Mouse (Mus musculus) midbrain, embryonic 11.5 days (tissue): ENCODE measurements at regions not wholly inside any gene's neighbourhood (a gene's known extent, or its start where the extent isn't known, plus 50 kb on each side); places are given as distances from the start of the nearest gene placed in this dataset.

Experiments used
- ATAC-seq: fragments of 200-750 bp; cut with Nextera tagmentation; 2 replicates; pipeline ENCODE4 v1.8.0; 2017; ENCODE audit warnings: moderate TSS enrichment, moderate library complexity; ENCODE audit not compliant: low FRiP score
- DNase-seq: peaks from one replicate; pipeline ENCODE4 v3.0.0; 2015; ENCODE audit warnings: low spot score; ENCODE audit errors: missing footprints
- H3K27ac ChIP-seq: fragments of 300-500 bp; sonication (generic); 2 replicates; pipeline ENCODE4 v1.5.1; 2014; ENCODE audit warnings: low read depth, low read length
- H3K27me3 ChIP-seq: fragments of 300-500 bp; sonication (generic); 2 replicates; pipeline ENCODE4 v1.6.1; 2014; ENCODE audit warnings: mild to moderate bottlenecking, low read length, moderate library complexity, mixed read lengths; ENCODE audit not compliant: control insufficient read depth, insufficient read depth
- H3K36me3 ChIP-seq: fragments of 300-500 bp; sonication (generic); 2 replicates; pipeline ENCODE4 v1.6.1; 2014; ENCODE audit warnings: mild to moderate bottlenecking, low read length, moderate library complexity, mixed read lengths; ENCODE audit not compliant: control insufficient read depth, insufficient read depth
- H3K4me1 ChIP-seq: fragments of 300-500 bp; sonication (generic); 2 replicates; pipeline ENCODE4 v1.6.1; 2014; ENCODE audit warnings: low read length; ENCODE audit not compliant: control insufficient read depth, insufficient read depth
- H3K4me2 ChIP-seq: fragments of 300-500 bp; sonication (generic); 2 replicates; pipeline ENCODE4 v1.6.1; 2014; ENCODE audit warnings: mild to moderate bottlenecking, moderate library complexity
- H3K4me3 ChIP-seq: fragments of 300-500 bp; sonication (generic); 2 replicates; pipeline ENCODE4 v1.5.1; 2014; ENCODE audit warnings: low read depth, low read length
- H3K9ac ChIP-seq: fragments of 300-500 bp; sonication (generic); 2 replicates; pipeline ENCODE4 v1.6.1; 2014; ENCODE audit warnings: low read length
- H3K9me3 ChIP-seq: fragments of 300-500 bp; sonication (generic); 2 replicates; pipeline ENCODE4 v1.6.1; 2016; ENCODE audit warnings: low read length; ENCODE audit not compliant: control insufficient read depth
- WGBS: fragments of 180-500 bp; shearing (Covaris S2); extraction: QIAGEN DNeasy Blood & Tissue Kit; methylation state at CpG from one replicate; pipeline ENCODE4 v1.1.7; 2014; 5-methylcytosine and 5-hydroxymethylcytosine counted together

DNA sequence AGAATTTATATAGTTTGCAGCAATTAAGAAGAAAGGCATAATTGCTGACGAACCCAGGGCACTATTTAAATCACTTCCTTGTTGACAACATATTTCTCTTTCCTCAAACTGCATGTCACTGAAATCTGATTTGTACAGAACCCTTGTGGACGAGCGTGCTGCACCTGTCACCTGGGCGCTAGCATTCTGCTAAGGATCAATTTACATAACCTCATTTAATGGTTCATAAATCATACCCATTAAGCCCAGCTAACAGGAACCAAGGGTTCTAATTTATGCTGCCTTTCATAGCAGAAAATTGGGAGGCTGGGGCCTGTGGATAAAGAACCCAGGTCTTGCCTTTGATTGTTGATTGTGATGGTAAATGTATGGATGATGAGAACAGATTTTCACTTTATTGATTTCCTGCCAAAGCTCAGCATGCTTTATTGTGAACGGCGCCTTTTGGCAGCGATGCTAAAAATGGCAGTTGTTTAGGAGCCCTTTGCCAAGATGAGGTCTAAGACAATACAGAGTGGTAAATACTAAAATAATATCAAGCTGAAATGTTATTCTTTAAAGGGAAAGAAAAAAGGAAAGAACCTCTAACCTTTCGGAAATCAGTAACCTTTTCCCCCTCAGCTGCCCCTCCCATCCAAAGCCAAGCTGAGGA, 95.4 kb downstream of the Nkx2-1 start:
- 72% methylated on average over 8 of the region's 8 CpGs for WGBS
- Histone ChIP-seq H3K27ac (no peak overlapping the region), H3K9ac (no peak overlapping the region), H3K36me3 (no peaks in the 10 kb centered on the region), H3K4me3 (no peak overlapping the region), H3K9me3 (no peaks in the 10 kb centered on the region), H3K27me3 (no peaks in the 10 kb centered on the region), H3K4me2 (no peak overlapping the region), H3K4me1 (peaks cover 4% of the 10 kb centered on the region)
- peak; percentile 76 for DNase-seq
- no peak for ATAC-seq

DNA sequence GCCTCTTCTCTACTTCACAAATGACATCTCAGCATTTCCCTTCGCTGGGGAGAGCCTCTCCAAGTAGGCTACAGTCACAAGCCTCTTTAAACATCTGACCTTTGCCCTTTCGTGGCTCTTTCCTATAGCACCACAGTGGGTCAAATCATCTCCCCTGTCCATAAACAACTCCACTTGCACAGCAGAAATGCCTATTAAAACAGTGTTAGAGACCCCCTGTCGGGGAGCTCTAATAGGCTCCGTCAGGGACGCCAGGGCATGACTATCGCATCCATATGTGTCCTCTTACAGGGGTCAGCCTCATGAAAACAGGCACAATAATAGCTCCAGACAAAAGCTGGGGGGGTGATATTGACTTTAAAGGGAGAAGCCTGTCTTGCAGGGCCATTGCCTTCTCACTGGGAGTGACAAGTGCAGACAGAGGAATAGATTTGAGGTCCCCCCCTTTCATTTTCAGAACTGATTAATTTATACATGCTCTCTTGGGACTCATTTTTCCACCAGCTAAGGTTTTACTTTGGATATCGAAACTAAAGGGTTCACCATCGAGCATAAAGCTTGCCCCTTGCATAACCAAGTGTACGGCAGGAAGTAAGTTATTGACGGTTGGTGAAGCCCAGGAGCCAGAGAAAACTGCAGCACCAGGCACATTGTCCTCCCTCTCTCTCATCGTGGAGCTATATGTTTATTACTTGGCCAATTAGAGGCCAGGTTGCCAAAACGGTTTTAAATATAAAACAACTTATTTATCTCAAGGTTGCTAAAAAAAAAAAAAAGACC, 94.6 kb upstream of the Mbip start:
- H3K4me3 ChIP-seq, result no peak overlapping the region
- ATAC-seq (peak; percentile 63; the same call in 1 of the 2 replicates), DNase-seq (peak; percentile 88)
- H3K9me3 ChIP-seq, result no peaks in the 10 kb centered on the region
- peaks cover 4% of the 10 kb centered on the region for H3K4me1 ChIP-seq
- no peak overlapping the region for H3K9ac ChIP-seq
- H3K27ac ChIP-seq, result no peak overlapping the region
- no peak overlapping the region for H3K4me2 ChIP-seq
- no peaks in the 10 kb centered on the region for H3K36me3 ChIP-seq
- H3K27me3 ChIP-seq, result no peaks in the 10 kb centered on the region
- WGBS, result 42% methylated on average over 12 of the region's 12 CpGs

DNA sequence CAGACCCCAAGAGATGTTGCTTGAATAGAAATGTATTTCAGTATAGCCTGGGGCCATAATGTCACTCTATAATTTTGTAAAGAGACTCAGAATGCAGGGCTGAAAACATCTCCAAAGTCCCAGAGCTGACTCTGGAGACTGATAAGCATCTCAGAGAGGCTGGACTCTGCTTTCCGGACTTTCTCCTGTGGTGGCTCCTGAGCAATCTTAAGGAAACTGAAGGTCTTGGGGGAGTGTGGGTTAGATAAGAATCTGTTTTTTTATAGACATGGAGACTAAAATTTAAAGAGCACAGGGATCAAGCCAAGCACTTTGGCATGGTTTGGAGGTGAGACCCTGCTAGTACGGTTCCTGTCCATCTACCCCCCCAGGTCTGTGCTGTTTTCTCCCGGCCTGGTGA, 92.7 kb upstream of the Mbip start:
- Histone ChIP-seq H3K4me2 (no peak overlapping the region), H3K36me3 (no peaks in the 10 kb centered on the region), H3K4me1 (peaks cover 4% of the 10 kb centered on the region), H3K9ac (no peak overlapping the region), H3K27ac (no peak overlapping the region), H3K4me3 (no peak overlapping the region), H3K27me3 (no peaks in the 10 kb centered on the region), H3K9me3 (no peaks in the 10 kb centered on the region)
- no peak for ATAC-seq
- WGBS, result 89% methylated on average over 3 of the region's 3 CpGs
- peak; percentile 28 for DNase-seq

DNA sequence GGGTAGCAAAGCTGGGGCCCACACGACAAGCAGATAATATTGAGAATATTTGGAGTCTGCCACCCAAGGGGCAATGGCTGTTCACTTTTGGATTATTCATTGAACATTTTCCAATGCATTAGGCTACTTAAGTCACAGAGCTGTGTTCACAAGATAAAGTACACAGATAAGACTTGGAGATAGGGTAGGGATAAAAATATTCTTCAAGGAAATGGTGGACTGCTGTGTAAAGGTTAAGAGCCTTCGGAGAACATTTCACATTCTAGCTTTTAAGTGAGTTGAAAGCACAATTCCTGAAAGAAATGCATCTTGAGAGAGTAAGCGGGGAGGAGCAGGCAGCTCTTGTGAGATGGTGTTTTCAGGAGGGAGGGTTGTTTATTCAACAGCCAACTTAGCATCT, 92.3 kb upstream of the Mbip start:
- Histone ChIP-seq H3K9me3 (no peaks in the 10 kb centered on the region), H3K9ac (no peak overlapping the region), H3K4me3 (no peak overlapping the region), H3K36me3 (no peaks in the 10 kb centered on the region), H3K27me3 (no peaks in the 10 kb centered on the region), H3K4me2 (no peak overlapping the region), H3K4me1 (peaks cover 4% of the 10 kb centered on the region), H3K27ac (no peak overlapping the region)
- WGBS, result 85% methylated on average over 3 of the region's 3 CpGs
- no peak for DNase-seq
- ATAC-seq, result no peak

DNA sequence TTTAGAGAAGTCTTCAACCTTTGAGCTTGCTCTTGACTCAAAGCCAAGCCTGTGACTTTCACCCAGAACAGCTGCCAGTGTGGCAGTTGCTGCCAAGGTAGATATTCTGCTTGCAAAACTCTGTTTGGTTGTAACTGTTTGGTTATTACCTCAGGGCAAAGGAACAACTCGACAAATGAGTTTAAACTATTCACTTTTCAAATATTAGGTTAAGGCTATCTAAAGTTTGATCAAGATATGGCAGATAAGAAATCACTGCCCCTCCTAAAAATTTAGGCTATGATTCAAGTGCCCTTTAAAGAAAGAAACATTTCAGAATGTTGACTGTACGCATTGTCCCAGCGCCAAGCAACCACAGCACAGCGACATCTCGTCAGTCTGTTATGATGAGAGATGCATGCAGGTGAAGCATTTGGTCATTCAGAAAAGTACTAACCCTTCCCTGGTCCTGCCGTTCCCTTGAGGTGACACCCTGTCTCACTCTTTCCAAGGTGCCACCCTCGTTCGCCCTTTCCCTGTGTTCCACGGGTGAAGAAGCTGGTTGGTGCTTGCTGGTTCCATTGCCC, 81.1 kb upstream of the Mbip start:
- H3K4me1 ChIP-seq, result no peaks in the 10 kb centered on the region
- H3K4me2 ChIP-seq, result no peak overlapping the region
- WGBS, result 93% methylated on average over 9 of the region's 9 CpGs
- H3K4me3 ChIP-seq, result no peak overlapping the region
- no peak overlapping the region for H3K27ac ChIP-seq
- no peak overlapping the region for H3K9ac ChIP-seq
- ATAC-seq (no peak), DNase-seq (no peak)
- H3K9me3 ChIP-seq, result no peaks in the 10 kb centered on the region
- no peaks in the 10 kb centered on the region for H3K27me3 ChIP-seq
- H3K36me3 ChIP-seq, result no peaks in the 10 kb centered on the region

DNA sequence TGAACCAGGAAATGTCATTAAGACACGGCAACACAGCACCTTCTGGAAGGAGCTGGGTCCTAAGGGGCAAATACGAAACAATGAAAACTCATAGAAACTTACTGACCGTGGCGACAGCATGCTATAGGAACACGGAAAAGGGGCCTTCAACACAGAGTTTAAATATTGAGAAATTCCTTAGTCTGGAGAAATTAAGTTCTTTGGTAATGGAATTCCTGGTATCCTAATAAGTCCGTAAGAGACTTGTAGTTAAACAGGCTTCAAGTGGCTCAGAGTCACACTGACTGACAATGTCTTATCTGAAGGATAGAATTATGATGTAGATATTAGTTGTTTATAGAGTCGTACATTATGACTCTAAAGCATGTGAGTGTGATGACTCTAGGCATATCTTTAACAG, 70.4 kb upstream of the Mbip start:
- ATAC-seq (no peak), DNase-seq (no peak)
- H3K4me2 ChIP-seq, result no peak overlapping the region
- H3K36me3 ChIP-seq, result no peaks in the 10 kb centered on the region
- H3K4me3 ChIP-seq, result no peak overlapping the region
- no peak overlapping the region for H3K27ac ChIP-seq
- H3K4me1 ChIP-seq, result no peaks in the 10 kb centered on the region
- no peaks in the 10 kb centered on the region for H3K27me3 ChIP-seq
- 91% methylated on average over 7 of the region's 7 CpGs for WGBS
- no peaks in the 10 kb centered on the region for H3K9me3 ChIP-seq
- H3K9ac ChIP-seq, result no peak overlapping the region

DNA sequence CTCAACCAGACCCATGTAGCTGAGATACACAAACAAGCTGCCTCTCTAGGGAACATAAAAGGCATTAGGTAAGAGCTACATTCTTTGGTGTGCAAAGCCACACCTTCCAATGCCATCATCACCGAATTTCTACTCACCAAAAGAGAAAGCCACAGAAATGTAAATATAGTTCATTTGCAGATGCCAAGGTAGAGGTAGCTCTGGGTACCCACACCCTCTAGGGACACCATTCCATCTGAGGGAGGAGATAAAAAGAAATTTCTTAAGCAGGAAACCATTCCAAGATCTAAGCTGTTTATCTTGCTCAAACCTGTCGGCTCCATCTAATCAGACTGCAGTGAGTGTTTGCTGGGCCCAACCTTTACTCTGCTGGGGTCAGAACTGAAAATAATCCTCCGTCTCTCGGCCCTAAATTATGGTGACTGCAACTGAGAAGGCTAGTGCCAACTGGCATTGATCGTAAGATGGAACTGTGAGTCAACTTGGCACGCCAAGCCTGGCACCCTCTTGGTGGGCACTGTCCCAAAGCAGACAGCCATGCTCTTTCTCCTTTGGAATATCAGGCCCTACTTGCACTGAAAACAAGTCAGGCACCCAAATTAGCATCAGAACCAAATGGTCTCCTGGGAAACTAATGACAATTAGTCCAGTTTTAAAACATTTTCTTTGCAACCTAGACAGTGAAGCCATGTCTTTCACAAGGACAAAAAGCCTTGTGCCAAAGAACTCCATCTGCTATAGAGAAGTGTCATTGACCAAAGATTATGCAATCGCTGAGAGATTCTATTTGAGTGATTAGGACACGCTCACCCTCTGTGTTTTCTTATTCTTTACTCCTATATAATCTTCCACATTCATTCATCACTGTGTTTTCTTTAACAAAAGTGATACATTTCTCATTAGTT, 69.4 kb upstream of the Mbip start:
- H3K9me3 ChIP-seq, result no peaks in the 10 kb centered on the region
- 80% methylated on average over 8 of the region's 8 CpGs for WGBS
- H3K4me3 ChIP-seq, result no peak overlapping the region
- no peaks in the 10 kb centered on the region for H3K36me3 ChIP-seq
- H3K9ac ChIP-seq, result no peak overlapping the region
- no peaks in the 10 kb centered on the region for H3K27me3 ChIP-seq
- H3K4me2 ChIP-seq, result no peak overlapping the region
- no peaks in the 10 kb centered on the region for H3K4me1 ChIP-seq
- no peak overlapping the region for H3K27ac ChIP-seq
- DNase-seq (no peak), ATAC-seq (no peak)

DNA sequence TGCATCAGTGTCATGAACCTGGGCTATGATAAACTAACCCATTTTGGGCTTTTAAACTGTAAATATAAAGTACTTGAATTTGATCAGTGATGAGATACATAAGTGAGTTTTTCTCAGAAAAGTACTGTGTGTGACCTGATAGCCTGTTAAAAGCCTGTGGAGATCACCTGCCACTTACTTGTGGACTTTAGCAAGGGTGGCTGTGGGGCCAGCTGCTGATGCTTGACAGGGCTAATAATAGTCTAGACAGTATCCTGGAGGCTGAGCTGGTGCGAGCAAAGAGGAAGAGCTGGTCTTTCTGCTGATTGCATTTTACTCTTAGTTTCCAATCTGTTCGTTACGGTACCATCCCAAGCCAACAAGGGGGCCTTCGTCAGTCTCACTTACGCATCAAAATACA, 60.0 kb upstream of the Mbip start:
- DNase-seq, result peak; percentile 69
- H3K4me2 ChIP-seq, result no peak overlapping the region
- H3K9ac ChIP-seq, result no peak overlapping the region
- H3K4me3 ChIP-seq, result no peak overlapping the region
- 88% methylated on average over 5 of the region's 5 CpGs for WGBS
- ATAC-seq, result no peak
- H3K27me3 ChIP-seq, result no peaks in the 10 kb centered on the region
- no peak overlapping the region for H3K27ac ChIP-seq
- H3K36me3 ChIP-seq, result no peaks in the 10 kb centered on the region
- H3K9me3 ChIP-seq, result no peaks in the 10 kb centered on the region
- no peaks in the 10 kb centered on the region for H3K4me1 ChIP-seq
